Mouse (Mus musculus) spleen, postnatal 36 days (tissue): Measurements from ENCODE around the gene Adh5.

ENCODE experiments used
- DNase-seq, 2 experiments: peaks; one replicate each; pipeline ENCODE4 v3.0.0; 2022; ENCODE audit warnings: low spot score in 2 of 2, mixed read lengths in 1 of 2

Gene Adh5

DNA sequence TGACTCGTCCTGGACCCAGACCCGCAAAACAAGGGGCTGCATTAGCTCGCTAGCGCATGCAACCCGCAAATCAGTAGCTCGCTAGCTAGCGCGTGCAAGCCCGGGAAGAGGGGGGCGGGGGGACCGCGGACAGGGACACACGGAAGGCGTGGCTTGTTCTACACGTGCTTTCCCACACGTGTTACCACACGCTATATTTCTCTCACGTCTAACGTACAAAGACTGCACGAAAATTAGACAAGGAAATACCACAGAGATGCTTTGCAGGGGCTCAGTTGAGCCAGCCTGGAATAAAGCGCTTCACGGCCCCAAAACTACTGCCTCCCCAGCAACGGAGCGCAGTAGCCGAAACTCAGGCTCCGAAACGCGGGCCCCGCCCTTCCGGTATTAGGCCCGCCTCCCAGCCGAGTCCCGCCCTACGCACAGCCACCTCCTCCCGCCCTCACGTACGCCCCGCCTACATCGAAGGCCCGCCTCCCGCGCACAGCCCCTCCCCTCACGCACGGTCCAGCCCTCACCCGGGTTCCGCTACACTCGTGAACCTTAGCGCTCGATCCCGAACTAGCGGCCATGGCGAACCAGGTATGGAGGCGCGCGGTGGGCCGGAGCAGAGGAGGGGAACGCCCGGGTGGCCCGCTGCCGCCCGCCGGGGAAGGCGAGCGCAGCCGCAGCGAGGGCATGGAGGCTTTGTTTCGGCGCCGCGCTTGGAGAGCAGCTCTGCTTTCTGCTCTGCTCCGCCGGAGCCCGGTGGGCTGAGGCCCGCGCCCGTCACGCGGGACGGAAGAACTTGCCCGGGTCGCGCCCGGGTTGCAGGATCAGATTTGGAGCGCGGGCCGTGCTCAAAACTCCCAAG, at the start of gene Adh5:
Gene Adh5, plus strand, starts transcription at position 482 of the 853 bp plus-strand sequence.
- peak; percentile 89 for DNase-seq

DNA sequence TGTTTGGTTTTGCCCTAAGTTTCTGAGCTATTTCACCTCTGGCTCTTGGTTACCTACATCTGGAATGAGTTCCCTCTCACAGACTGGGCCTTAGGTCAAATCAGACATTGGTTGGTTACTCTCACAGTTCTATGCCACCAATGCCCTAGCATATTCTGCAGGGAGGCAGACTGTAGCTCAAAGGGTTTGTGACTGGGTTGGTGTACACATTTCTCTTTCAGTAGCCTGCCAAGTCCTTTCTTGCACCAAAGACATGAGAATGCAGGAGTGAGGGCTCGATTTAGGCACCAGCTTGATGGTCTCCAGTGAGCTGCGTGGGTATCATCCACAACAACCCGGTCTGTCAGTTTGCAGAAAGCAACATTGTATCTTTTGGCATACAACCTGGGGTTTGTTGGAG, 38.0 kb upstream of the Adh5 start:
- no peak for DNase-seq

DNA sequence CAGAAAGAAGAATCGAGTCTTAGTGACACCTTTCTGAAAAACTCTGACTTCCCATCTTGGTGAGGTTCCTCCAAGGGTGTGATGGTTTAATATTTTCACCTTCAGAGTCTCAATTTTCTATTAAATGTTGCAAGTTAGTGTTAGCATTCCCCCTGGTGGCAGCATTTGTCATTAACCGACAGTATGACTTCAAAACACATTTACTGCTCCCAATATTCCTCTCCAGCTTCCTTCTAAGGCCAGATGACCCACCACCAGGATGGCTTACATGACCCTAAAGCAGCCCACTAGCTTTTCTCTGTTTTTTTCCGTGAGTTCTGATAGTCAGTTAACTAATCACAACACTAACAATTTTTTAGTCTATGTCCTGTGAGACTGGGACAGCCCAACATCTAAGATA, 37.6 kb upstream of the Adh5 start:
- no peak for DNase-seq

DNA sequence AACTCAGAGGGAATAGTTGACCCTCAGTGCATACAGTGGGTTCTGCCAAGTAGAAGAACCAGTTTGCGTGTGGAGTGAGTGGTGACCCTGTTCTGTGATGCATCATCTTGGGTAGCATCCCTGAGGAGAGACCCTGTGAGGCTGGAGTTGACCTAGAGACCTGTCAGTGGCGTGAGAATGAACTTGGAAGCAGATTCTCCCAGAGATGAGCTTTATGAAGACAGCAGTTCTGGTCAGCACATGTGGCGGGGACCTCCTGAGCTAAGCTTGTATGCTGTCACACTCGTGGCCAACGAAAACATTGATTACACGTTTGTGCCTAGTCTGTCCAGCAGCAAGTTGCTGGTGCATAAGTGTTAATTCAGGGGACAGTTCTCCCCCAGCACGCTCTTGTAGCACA, 37.1 kb upstream of the Adh5 start:
- DNase-seq: no peak

DNA sequence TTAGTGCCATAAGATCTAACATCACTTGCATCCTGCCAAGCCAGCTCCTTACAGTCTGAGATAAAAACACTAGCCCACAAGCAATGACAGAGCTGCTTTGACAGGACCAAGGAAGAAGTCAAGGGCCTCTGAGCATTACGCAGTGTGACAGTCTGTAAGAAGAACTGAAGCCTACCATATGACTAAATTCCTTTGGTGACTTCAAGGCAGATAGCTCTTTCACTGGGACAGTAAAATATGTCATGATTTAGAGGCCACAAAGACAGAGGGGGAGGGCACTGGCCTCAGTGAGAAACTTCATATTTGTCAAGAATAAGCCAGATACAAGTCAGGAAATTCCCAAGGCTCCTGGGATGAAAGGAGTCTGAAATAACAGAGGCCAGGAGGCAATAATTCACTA, 35.0 kb upstream of the Adh5 start:
- no peak for DNase-seq

DNA sequence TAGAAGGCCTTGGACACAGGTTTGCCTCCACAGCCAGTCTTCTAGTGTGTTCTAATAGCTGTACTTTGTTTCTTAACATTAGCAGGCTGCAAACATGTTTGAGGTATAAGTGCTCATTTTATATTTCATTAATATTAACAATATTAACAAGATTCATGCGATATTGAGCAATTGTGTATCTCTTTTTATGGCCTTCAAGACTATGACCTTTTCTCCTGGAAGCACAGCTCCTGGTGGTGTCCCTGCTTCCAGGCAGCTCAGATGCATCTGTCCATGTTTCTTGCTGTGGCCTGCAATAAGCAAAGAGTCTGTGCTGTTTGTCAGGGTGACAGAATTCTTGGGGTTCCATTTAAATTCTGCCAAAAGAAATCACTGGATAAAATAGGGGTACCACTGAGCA, 33.3 kb upstream of the Adh5 start:
- DNase-seq: no peak

DNA sequence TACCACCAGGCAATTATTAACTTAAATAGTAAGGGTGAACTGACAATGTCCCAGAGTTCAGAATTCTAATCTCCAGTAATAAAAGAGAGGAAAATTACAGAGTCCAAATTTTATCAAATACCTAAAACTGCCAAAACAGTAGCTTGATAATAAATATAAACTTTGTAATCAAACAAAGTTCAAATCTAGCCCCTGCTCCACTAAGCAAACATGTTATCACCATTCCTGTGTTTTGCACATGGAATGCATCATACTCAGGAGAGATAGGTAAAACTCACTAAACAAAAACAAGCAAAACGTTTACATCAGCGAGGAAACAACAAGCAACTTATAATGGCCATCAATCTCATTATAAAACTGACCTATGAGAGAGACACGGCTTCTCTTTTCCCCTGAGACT, 32.7 kb upstream of the Adh5 start:
- DNase-seq: no peak

DNA sequence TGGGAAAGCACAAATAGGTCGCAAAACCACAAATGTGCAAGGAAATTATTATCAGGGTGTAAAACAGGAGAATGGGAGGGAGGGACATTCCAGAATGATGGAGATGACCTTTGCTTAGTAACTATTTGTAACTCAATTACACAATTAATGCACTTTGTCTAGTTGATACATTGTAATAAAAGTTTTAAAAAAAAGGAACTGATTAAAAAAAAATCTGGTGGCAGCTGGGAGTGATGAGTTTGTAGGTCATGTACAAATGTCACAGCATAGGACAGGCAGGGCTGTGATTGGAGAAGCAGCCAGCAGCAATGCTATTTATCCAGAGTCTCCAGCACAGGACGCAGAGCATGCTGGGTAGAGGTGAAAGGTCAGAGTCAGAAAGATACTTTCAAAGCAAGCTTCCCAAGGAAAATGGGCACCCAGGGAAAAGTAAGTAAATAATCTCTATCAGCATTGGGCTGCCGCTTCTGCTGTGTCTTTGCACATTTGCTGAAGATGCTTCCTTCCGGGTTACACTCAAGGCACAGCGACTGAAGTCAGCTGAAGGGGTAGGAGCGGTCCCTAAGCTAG, 27.7 kb upstream of the Adh5 start, which contains the start of gene Adh4:
Gene Adh4, plus strand, starts transcription at position 346 of the 570 bp plus-strand sequence.
- no peak for DNase-seq

DNA sequence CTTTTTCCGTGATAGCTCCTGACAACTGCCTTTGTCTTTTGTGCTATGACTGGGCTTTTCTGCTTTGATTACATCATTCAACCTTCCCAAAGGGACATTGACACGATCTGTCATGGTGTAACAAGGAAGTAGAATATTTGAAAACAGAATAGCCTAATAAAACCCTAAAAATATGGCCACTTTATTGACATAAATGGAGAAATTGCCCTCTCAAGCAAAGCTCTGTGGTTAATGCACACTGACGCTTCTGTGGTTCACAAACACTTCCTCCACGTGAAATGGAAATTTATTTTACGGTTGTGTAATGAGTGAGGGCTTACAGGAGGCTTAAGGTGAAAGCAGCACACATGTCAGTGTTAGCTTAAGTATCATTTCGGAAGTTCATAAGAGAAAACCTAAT, 23.5 kb upstream of the Adh5 start:
- DNase-seq: no peak

DNA sequence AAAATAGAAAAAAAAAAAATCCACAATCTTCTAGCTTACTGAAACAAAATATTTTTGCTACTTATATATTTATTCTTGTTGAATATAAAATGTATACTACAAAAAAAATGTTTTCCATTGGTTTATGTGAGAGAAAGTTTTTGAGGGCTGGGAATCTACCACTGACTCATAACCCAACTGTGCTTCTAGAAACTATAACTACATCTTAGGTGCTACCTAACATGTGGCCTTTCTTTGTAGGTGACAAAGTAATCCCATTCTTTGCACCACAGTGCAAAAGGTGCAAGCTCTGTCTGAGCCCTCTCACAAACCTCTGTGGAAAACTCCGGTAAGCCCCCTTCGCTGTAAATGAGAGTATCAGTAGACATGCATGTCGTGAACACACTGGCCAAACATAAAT, 22.5 kb upstream of the Adh5 start:
- no peak for DNase-seq

DNA sequence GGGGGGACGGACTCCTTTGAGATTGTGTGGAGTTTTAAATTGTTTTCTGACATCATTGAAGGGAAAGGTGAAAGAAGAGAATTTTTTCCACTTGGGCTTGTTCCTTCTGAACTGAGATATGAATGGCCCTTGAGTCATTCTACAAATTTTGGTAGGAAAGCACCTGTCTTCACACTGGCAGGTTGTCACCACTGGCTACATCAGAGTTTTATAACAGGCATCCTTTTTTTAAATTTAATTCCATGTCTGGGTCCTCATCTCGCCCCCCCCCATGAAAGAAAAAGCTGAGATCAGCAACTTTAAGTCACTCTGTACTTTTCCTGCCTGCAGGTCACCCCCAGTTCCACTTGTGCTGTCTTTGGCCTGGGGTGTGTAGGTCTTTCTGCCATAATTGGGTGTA, 19.2 kb upstream of the Adh5 start:
- no peak for DNase-seq

DNA sequence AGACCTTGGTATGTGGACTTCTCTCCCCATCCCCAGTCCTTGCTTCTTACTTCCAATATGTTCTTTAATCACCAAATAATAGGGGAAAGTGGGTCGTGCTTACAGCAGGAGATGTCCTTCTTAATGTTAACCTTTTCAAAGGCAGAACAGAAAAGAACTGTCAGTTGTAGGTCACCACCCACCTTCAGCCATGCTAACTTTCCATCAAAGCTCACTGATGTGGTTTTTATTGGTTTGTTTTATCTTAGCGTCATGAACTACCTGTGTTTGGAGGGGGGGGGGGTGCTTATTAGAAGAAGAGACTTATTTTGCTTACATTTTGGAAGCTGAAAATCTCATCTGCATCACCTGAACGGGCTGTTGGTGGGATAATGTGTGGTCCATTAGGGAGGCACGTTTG, 18.6 kb upstream of the Adh5 start:
- no peak for DNase-seq

DNA sequence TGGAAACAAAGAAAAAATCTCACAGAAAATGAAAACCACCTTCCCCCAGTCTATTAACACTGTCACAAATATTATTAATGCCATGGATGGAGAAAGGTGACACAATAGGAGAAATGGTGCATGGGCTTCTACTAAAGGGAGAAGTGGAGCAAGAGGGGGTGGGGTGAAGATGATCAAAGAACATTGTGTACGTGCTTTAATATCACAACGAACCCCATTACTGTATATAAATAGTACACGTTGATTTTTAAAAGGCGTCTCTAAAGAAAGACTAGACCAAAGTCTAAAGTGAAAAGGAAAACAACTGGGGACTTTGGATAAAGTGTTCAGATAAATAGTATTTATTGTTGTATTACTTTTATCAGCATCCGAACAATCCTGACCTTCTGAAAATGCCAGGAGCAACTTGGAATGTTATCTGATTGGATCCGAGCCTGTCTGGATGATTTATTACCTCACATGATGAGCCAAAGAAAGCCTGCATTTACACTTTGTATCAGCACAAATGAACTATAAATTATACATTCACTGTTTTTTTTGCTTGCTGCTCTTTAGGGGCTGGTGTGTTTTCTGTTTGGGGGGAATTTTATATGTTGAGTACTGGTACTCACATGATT, 12.4 kb upstream of the Adh5 start:
- no peak for DNase-seq

DNA sequence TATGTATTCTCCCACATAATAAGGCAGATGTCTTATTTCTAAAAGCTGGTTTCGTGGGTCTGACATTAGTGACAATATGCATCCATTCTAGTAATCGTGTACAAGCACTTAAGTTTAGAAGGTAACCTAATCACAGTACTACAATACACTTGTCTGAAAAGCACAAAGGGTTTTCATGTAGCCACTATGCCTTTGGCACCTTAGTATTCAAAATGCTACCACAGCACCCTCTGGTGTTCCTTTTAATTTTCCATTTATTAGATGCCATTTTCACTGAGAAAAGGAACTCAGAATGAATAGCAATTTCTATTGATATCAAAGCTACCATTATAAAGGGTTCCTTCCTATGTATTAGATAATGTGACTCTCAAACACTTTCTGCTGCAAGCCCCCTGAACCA, 11.1 kb upstream of the Adh5 start:
- DNase-seq: no peak

DNA sequence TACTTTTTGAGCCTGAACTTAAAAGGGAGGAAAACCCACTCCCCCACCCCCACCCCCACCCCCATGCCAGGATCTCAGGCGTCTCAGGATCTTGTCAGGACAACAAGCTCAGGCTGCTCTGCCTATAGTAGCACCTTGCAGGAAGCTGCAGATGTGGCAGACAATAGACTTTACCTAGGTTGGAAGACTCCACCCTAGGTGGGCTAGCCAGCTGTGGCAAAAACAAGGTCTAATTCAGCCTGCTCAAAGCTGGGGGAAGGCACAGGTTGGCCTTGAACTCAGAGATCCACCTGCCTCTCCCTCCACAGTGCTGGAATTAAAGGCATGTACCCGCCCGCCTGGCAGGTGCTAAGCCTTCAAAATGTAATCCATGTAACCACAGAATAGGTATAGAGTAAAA, 4.2 kb upstream of the Adh5 start:
- no peak for DNase-seq

DNA sequence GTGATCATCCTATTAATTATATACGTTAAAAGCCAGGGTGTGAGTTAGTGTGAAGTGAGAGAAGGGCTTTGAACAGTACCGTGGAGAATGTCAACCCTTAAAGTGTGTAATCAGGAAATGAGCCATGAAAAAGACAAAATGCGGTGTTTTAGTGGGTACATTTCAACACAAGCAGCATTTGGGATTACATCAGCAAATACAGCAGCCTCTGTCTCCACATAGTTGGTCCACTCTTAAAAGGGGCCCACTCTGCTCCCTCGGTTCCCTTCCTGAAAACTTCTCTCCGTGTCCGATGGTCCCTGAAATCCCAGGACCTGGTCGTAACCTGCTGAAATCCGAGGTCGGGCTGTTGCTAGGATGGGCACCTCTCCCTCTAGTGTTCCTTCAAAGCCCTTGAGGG, 690 bp upstream of the Adh5 start:
- DNase-seq: no peak

DNA sequence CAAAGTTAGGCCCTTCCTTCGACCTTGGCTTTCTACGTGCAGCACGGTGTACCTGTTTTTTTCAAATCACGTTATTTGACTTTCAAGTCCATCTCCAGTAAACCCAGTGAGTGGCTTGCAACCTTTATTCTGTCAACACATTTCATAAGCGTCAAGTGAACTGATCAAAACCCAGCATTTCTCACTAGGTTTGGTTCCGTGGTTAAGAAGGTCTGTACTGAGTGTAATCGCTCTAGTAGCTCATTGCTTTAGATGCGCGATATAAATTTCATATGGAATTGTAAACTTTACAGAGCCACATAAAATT, 525 bp downstream of the Adh5 start:
- DNase-seq: no peak

DNA sequence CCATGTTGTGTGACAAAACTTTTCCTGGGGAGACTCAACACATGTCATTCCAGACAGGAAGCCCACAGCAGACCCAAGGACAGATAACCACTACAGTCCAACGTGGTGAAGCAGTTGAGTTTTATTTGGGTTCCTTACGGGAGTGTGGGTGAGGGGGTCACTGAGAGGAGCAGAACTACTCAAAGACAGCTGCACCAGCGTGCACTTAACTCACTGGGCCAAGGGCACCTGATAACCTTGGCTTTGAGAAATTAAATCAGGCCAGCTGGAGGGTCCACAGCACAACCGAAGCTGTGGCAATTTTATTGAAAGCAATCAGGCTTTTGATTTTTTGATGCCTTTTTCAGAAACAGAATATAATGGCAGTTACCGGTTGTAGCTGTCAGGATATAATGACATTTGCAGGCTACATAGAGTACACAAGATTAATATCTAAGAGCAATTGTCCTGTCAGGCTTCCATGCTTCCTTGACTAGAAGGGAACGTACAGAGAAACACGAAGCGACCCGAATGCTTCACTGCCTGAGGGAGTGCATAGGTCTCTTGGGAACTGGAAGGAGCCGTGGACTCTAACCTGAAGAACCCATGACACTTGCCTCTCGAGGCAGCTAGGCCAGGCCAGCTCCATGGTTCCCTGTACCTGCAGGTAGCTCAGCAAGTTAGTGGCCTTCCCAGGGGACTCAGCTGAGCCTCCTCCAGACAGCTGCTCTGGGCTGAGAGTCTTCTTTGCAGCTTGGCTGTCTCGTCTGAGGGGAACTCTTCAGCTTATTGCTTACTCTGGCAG, 5.4 kb downstream of the Adh5 start:
- no peak for DNase-seq

DNA sequence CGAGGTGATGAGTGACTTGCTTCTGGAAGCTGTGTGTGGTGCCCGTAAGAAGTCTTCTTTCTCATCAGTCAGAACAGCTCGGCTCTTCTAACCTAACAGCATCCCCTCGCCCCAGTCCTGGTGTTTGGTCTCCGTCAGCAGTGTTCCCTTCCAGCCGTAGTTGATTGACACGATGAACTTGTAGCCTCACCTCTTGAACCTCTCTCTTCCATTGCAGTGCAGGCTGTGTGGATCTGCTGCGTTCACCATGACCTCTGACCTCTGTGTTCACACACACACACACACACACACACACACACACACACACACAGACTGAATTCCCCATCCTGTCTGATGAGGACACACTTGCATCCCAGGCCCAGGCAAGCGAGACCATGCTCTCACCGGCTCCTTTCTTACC, 9.3 kb downstream of the Adh5 start:
- DNase-seq: no peak

DNA sequence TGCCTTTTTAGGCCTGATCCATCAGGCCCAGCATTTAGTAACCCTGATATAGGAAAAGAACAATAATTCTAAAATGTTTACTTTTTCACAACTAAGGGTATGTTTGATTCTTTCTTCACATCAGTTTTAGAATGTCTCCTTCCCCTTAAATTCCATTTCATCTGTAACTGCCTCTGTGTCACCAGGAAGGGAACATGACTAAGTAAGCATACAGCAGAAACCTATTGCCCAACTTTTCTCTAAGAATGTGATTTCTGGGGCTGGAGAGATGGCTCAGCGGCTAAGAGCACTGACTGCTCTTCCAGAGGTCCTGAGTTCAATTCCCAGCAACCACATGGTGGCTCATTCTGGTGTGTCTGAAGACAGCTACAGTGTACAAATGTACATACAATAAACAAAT, 11.3 kb downstream of the Adh5 start:
- no peak for DNase-seq

DNA sequence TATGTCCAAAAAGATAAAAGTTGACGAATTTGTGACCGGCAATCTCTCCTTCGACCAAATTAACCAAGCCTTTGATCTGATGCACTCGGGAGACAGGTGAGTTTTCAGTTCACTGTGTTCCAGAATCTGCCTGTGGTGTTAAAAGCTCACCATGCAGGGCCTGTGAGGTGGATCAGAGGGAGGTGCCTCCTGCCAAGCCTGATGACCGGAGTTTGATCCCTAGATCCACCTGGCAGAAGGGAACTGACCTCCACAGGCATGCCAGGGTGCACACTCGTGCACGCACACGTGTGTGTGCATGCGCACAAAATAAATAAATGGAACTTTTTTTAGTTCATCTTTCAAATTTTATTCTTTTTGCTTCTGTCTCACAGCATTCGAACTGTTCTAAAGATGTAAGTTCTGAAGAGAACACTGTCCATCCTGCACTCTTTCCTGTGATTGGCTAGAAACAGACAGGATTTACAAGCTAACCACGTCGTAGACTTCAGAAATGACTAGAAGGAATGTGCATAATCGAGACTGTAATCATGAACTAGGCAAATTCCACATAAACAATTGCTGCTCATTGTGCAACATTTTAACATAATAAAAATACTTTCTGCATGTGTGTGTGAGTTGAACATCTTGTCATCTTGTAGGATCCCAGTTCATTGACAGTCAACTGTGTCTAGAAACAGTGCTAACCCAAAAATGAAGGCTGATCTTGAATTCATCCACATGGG, 12.0 kb downstream of the Adh5 start:
- no peak for DNase-seq

DNA sequence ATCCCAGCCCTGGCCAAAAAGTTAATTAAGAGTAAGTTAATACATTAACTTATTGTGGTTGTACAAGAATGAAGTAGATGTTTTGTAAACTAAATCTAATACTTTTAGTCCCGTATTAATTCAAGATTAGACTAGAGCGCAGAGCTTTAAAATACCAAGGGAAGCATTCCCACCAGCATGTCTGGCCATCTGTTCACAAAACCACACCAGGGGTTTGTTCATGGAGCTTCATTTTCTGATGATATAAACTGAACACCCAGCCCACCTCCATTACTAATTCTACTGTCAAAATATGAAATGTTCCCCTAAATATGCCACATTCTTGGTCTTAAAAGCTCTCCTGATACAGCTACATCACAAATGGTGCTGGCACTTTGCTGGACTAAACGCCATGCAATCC, 15.5 kb downstream of the Adh5 start:
- no peak for DNase-seq
